Mouse (Mus musculus) gastrocnemius, postnatal 14 days (tissue): ENCODE measurements at regions not wholly inside any gene's neighbourhood (a gene's known extent, or its start where the extent isn't known, plus 50 kb on each side); places are given as distances from the start of the nearest gene placed in this dataset.
"Not testable (repeated sequence)": the region's sequence is repeated elsewhere in the genome, so short reads cannot be mapped to it uniquely, and the experiment has no call there.

ENCODE experiments used
- DNase-seq: peaks from one replicate; pipeline ENCODE4 v3.0.0; 2021; ENCODE audit warnings: mixed read lengths
- intact Hi-C: fragments of 180-260 bp; cut with DNase I; formaldehyde crosslinking; loops from one replicate; pipeline ENCODE4 v1.15.1; 2025; ENCODE audit warnings: low total_unique reads

- DNase-seq = peak; percentile 38
- intact Hi-C loops = no loop called here
Observed at GRCm38 (mm10) chr14:33691690-33692089, 102.7 kb downstream of the Ptpn20 start.

GRCm38 (mm10) chr14:33694224-33694623 lies 105.2 kb downstream of the Ptpn20 start:
- DNase-seq = no peak

GRCm38 (mm10) chr14:33695362-33695982 lies 106.5 kb downstream of the Ptpn20 start:
- intact Hi-C loops = loop anchor here (2.0 kb wide), 1 partner anchor 221 kb away; no protein-coding TSS in a partner anchor
- peak; percentile 77 for DNase-seq

More at GRCm38 (mm10) chr14:33694224-33694623, 105.2 kb downstream of the Ptpn20 start:
- intact Hi-C loops = loop anchor here (2.0 kb wide), 1 partner anchor 223 kb away; no protein-coding TSS in a partner anchor

- intact Hi-C loops = no loop called here
Observed at GRCm38 (mm10) chr14:33696817-33697216, 107.8 kb downstream of the Ptpn20 start.

GRCm38 (mm10) chr14:33699777-33700438 lies 110.9 kb downstream of the Ptpn20 start:
- intact Hi-C loops = no loop called here
- no peak for DNase-seq

More at GRCm38 (mm10) chr14:33696817-33697216, 107.8 kb downstream of the Ptpn20 start:
- no peak for DNase-seq

GRCm38 (mm10) chr14:33707661-33708297 lies 118.8 kb downstream of the Ptpn20 start:
- intact Hi-C loops = no loop called here

GRCm38 (mm10) chr14:33708298-33708665 lies 119.3 kb downstream of the Ptpn20 start:
- DNase-seq = no peak
- intact Hi-C loops = no loop called here

More at GRCm38 (mm10) chr14:33707661-33708297, 118.8 kb downstream of the Ptpn20 start:
- DNase-seq = no peak

- no peak for DNase-seq
- intact Hi-C loops = no loop called here
Observed at GRCm38 (mm10) chr14:33712458-33712857, 123.5 kb downstream of the Ptpn20 start.

- intact Hi-C loops = no loop called here
- DNase-seq = no peak
Observed at GRCm38 (mm10) chr14:33719651-33720050, 130.6 kb downstream of the Ptpn20 start.

GRCm38 (mm10) chr14:33722379-33723145 lies 133.6 kb downstream of the Ptpn20 start:
- DNase-seq, intact Hi-C loops: not testable (repeated sequence)

GRCm38 (mm10) chr14:33726500-33726899 lies 137.5 kb downstream of the Ptpn20 start:
- no peak for DNase-seq
- intact Hi-C loops = no loop called here

- no peak for DNase-seq
- intact Hi-C loops = no loop called here
Observed at GRCm38 (mm10) chr14:33729115-33729884, 140.3 kb downstream of the Ptpn20 start.

- DNase-seq = no peak
- intact Hi-C loops = no loop called here
Observed at GRCm38 (mm10) chr14:33732698-33733097, 143.7 kb downstream of the Ptpn20 start.

- intact Hi-C loops = no loop called here
Observed at GRCm38 (mm10) chr14:33734446-33735043, 145.5 kb downstream of the Ptpn20 start.

GRCm38 (mm10) chr14:33735653-33736052 lies 146.6 kb downstream of the Ptpn20 start:
- DNase-seq = peak; percentile 57
- intact Hi-C loops = no loop called here

More at GRCm38 (mm10) chr14:33734446-33735043, 145.5 kb downstream of the Ptpn20 start:
- peak; percentile 13 for DNase-seq

GRCm38 (mm10) chr14:33746181-33746580 lies 157.2 kb downstream of the Ptpn20 start:
- DNase-seq = no peak
- intact Hi-C loops = no loop called here

GRCm38 (mm10) chr14:33759656-33760055 lies 163.7 kb upstream of the Gdf10 start:
- intact Hi-C loops = no loop called here
- no peak for DNase-seq

- no peak for DNase-seq
- intact Hi-C loops = no loop called here
Observed at GRCm38 (mm10) chr14:33763641-33764046, 159.7 kb upstream of the Gdf10 start.

- intact Hi-C loops = no loop called here
- no peak for DNase-seq
Observed at GRCm38 (mm10) chr14:33765767-33766166, 157.6 kb upstream of the Gdf10 start.
